Mouse (Mus musculus): ENCODE measurements around the gene Dad1.

The Dad1 gene

DNA sequence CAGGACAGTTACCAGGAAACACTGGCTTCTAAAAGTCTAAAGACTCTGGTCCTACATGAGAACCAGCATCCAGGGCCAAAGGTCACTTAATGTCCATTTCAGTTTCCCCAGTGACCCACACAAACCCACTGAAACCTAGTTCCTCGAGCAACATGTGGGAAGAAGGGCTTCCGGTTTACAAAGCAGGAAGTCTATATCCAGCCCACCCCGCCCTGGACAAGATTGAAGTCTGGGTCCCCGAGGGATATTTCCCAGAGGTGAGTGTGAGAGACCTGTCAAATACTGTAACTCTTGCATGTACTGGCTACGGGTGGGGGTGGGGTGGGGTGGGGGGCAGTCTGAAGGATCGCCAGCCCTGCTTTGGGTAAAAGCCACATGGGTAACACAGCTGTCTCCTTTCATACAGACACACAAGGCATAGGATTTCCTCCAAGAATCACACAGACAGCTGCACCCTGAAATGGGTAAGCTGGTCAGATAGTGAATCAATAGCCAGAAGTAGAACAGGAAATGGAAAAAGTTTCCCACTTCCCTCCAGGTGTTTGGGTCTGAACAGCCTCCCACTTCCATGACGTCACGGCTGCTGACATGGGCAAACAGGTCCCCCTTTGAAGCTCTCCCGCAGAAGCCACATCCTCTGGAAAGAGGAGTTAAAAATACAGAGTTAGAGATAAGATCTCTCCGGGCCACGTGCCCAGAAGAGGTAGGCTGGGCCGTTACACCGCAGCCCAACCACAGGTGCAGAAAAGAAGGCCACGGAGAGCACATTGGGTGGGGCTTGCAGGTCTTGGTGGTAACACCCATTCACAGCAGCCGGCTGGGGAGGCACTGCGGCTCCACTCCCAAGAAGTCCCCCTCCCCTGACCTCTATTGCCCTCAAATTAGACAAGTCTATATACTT, 26.7 kb downstream of the Dad1 start:
- in situ Hi-C loops (cut with MboI) = loop anchor here (25.0 kb wide), 1 partner anchor 210 kb away; the partner anchor contains the start of genes Mmp14 and Mrpl52

DNA sequence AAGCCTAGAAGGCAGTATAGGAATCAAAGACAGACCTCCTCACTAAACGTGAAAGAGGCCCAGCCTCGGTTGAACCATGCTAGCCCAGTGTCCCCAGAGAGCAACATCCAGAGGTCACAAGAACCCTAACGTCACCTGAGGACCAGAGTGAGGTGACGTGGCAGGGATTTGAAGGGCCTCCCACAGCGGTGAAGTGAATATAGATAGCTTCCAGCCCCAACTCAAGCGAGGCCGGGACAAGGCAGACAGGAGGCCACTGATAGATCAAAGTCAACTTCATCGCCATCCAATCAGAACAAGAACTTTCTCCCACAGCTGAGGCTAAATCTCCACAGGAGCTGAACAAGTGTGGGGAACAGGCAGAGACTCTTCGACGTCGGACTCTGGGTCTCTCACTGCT, 28.2 kb downstream of the Dad1 start:
- in situ Hi-C loops (cut with MboI) = loop anchor here (25.0 kb wide), 1 partner anchor 212 kb away; the partner anchor contains the start of genes Mmp14 and Mrpl52

- in situ Hi-C loops (cut with MboI) = loop anchor here (25.0 kb wide), 1 partner anchor 213 kb away; the partner anchor contains the start of genes Mmp14 and Mrpl52
Observed at GRCm38 (mm10) chr14:54224484-54225467, 29.1 kb downstream of the Dad1 start.

GRCm38 (mm10) chr14:54224064-54224417, 29.9 kb downstream of the Dad1 start:
- in situ Hi-C loops (cut with MboI) = no loop called here

DNA sequence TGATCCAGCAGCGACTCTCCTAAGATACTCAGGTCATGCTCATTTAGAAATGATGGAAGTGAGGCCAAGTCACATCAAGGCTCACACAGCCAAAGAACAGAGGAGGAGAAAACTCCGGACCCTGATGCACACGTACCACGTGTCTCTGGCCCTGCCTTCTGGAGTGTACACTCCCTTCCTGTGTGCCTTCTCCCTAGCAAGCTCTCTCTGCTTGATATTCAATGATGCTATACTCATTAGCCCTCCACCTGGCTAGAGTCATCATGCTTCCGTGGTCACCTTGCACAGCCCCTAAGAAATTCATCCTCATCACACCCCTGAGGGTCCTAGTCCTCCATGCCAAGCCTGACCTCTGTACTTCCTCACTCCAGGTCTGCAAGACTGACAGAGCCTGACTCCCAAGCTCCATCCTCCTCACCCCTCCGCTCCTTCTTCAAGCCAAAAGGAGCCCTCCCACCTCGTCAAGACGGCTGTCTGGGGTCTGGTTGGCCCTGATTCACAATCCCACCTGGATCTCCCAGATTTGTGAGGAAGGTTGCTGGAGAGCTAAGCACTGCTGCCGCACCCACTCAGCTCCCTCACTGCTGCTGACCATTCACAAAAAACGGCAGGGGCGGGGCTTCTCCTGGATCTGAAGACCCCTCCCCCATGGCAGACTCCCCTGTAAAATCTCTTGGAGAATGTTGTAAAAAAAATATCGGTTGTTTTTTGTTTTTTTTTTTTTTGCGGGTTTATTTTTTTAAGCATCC, 30.4 kb downstream of the Dad1 start:
- in situ Hi-C loops (cut with MboI) = no loop called here

- in situ Hi-C loops (cut with MboI) = no loop called here
Observed at GRCm38 (mm10) chr14:54222289-54222727, 31.6 kb downstream of the Dad1 start.

GRCm38 (mm10) chr14:54221641-54222040, 32.3 kb downstream of the Dad1 start:
- in situ Hi-C loops (cut with MboI) = no loop called here

DNA sequence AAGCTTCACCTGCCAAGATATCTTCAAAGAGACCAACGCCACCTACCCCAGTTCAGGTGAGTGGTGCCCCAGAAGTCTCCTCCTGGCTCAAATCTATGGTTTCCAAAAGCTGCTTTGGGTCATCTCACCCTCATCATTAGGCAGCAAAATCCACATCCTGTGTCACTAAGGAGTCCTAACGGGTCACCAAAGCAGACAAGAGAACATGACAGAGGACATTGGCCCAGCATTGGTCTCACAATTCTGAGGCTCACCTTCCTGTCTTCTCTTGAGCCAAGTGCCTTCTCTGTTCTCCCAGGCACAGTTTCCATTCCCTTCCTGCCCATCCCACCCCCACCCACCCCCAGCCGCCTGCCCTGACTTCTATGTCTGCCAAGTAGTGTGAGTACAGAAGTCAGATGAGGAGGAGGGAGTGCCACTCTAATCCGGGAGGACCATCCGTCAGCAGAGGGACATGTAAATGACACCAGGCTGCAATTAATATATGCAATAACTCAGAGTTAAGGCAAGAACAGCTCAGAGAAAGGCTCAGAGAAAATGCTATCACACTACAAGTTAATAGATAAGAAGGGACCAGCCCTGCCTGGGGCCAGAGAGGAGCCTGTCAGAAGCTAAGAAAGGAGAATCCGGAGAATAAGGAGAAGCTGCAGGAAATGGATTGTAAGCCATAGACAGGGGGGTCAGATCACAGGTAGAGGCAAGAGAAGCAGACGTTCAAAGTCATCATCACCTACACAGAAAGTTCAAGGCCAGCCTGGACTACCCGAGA, 33.0 kb downstream of the Dad1 start:
- in situ Hi-C loops (cut with MboI) = no loop called here

- in situ Hi-C loops (cut with MboI) = loop anchor here (10.0 kb wide), 1 partner anchor 155 kb away; no protein-coding TSS in a partner anchor
Observed at GRCm38 (mm10) chr14:54219849-54220248, 34.1 kb downstream of the Dad1 start.

- in situ Hi-C loops (cut with MboI) = loop anchor here (10.0 kb wide), 1 partner anchor 154 kb away; no protein-coding TSS in a partner anchor
Observed at GRCm38 (mm10) chr14:54219256-54219655, 34.6 kb downstream of the Dad1 start.

GRCm38 (mm10) chr14:54218721-54219120, 35.2 kb downstream of the Dad1 start:
- in situ Hi-C loops (cut with MboI) = loop anchor here (10.0 kb wide), 1 partner anchor 154 kb away; no protein-coding TSS in a partner anchor

GRCm38 (mm10) chr14:54218233-54218632, 35.7 kb downstream of the Dad1 start:
- in situ Hi-C loops (cut with MboI) = loop anchor here (10.0 kb wide), 1 partner anchor 153 kb away; no protein-coding TSS in a partner anchor

DNA sequence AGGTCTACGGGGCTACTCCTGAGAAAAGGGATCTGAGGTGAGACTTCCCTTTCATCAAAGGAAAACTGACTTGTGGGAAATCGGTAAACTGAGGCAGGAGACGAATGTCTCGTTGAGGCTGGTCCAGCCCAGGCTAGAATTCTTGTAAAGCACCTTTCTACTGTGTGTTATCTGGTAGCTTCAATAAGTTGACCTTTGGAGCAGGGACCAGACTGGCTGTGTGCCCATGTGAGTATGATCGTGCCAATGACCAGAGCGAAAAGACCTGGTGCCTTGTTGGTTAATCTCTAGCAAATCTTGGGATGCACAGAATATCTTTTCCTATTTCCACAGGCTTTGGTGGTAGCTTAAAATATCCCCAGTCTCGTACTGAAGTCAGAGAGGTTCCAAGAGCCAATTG, 37.8 kb downstream of the Dad1 start:
- in situ Hi-C loops (cut with MboI) = loop anchor here (10.0 kb wide), 1 partner anchor 151 kb away; no protein-coding TSS in a partner anchor

DNA sequence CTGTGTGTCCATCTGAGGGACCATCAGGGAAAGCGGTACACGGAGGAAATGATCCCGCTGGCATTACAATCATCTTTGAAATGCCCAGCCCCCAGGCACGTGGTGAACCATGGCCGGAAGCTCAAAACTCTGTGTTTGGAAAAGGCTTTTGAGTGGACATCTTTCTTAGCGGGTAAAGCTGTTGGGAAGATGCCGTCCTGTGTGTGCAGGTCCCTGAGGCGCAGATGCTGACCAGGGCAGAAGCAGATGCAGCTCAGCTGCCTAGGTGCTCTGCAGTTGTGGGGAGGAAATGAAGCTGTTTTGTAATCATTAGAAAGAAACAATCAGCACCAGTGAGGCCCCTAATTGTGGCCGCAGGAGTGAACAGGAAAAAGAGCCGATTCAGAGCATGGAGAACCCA, 39.0 kb downstream of the Dad1 start:
- in situ Hi-C loops (cut with MboI) = loop anchor here (10.0 kb wide), 1 partner anchor 150 kb away; no protein-coding TSS in a partner anchor

DNA sequence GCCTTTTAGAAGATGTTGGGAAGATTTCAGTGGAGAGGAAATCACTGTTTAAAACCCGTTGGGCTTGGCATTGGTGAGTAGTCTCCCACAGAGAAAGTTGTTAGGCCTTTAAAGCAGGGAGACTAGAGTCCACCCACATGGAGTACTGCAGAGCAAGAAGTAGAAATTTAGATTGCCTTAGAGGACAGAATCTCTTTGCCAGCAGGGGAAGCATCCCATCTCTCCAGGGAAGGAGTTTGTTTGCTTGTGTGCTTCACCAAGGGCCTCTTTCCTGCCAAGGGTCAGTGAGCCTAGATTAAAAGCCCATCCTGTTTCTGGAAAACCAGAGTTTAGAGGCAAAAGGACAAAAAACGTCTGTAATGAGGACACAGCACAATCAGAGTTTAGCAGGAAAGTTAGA, 39.4 kb downstream of the Dad1 start:
- in situ Hi-C loops (cut with MboI) = loop anchor here (10.0 kb wide), 1 partner anchor 150 kb away; no protein-coding TSS in a partner anchor

- in situ Hi-C loops (cut with MboI) = loop anchor here (10.0 kb wide), 1 partner anchor 149 kb away; no protein-coding TSS in a partner anchor
Observed at GRCm38 (mm10) chr14:54213734-54214133, 40.2 kb downstream of the Dad1 start.

DNA sequence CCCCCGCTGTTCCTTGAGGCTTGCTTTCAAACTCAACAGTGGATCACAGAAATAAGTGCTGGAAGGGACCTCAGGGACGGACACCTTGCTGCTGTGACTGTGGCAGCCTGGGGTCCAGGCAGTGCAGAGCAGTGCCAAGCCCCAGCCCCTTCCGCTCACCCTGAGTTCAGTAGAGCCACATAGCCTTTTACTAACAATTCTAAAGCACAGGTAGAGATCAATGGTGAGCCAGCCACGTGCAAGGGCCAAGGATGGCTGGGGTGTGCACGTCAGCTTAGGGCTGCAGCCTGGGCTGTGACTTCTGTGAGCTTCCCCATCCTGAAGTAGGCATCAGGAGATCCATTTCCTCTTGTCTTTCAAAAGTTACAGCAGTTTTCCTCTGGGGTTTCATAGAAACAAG, 42.1 kb downstream of the Dad1 start:
- in situ Hi-C loops (cut with MboI) = loop anchor here (10.0 kb wide), 1 partner anchor 147 kb away; no protein-coding TSS in a partner anchor

DNA sequence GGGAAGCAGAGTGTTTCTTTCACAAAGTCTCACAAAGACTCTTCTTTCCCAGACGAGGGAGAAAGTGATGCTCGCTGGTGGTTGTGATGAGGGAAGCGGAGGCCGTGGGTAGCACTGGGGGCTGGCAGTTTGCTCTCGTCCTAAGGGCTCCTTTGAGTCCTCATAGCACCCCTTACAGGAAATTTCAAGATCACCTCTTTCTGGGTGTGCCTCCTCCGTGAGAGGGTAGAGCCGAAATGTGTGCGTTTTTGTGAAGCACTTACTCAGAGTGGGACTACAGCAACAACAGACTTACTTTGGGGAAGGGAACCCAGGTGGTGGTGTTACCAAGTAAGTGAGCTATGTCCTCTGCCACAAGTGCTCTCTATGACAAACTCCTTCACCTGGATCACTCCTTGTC, 42.7 kb downstream of the Dad1 start:
- in situ Hi-C loops (cut with MboI) = loop anchor here (10.0 kb wide), 1 partner anchor 146 kb away; no protein-coding TSS in a partner anchor

DNA sequence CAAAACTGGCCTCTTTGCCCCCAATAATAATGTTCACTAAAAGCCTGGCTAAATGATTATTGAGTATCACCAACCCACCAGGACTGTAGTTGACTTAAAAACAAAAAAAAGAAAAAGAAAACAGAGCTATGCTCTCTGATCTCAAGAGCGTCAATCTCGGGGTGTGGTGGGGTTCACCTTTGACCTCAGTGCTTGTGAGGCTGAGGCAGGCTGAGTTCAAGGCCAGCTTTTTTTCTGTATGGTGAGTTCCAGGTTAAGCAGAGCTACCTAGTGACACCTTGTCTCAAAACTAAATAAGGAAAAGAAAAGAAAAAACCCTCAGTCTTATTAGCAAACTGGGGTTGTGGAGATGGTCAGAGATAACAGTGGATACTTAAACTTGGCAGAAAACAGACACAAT, 43.5 kb downstream of the Dad1 start:
- in situ Hi-C loops (cut with MboI) = loop anchor here (10.0 kb wide), 1 partner anchor 146 kb away; no protein-coding TSS in a partner anchor

DNA sequence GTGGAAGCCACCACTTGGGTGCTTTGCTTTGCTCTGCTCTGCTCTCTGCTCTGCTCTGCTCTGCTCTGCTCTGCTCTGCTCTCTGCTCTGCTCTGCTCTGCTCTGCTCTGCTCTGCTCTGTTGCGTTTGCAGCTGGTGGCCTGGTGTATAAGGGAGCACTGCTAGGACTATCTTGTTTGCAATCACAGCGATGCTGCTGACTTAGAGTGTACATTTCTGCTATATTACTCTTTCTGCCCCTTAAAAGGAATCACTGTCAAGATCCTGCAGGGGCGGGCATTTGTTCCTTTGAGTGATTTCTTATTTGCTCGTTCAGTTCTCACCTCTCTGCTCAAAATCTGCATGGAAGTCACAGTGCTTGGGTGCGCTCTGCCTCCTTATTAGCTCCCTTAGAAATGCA, 44.0 kb downstream of the Dad1 start:
- in situ Hi-C loops (cut with MboI) = loop anchor here (10.0 kb wide), 1 partner anchor 145 kb away; no protein-coding TSS in a partner anchor

Data from mature B cell (primary cell).